Mouse (Mus musculus): Measurements from ENCODE around the gene Taar9.
A peak's percentile ranks its signal among the peaks of the same experiment; 100 is the strongest.
"Not testable (repeated sequence)": the region's sequence is repeated elsewhere in the genome, so short reads cannot be mapped to it uniquely, and the experiment has no call there.

Taar9 gene

DNA sequence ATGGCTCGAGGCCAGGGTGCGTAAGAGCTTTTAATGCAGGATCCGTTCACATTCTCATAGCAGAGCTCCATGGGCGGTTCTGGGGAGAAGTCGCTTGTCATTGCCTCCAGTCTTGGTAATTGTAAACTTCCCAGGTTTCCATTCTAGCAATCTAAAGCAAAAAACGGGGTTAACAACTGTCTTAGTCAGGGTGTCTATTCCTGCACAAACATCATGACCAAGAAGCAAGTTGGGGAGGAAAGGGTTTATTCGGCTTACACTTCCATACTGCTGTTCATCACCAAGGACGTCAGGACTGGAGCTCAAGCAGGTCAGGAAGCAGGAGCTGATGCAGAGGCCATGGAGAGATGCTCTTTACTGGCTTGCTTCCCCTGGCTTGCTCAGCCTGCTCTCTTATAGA is at the start of gene Taar9:
Gene Taar9, minus strand, starts transcription at position 101 of the 400 bp plus-strand sequence.
- DNase-seq: not testable (repeated sequence)

DNA sequence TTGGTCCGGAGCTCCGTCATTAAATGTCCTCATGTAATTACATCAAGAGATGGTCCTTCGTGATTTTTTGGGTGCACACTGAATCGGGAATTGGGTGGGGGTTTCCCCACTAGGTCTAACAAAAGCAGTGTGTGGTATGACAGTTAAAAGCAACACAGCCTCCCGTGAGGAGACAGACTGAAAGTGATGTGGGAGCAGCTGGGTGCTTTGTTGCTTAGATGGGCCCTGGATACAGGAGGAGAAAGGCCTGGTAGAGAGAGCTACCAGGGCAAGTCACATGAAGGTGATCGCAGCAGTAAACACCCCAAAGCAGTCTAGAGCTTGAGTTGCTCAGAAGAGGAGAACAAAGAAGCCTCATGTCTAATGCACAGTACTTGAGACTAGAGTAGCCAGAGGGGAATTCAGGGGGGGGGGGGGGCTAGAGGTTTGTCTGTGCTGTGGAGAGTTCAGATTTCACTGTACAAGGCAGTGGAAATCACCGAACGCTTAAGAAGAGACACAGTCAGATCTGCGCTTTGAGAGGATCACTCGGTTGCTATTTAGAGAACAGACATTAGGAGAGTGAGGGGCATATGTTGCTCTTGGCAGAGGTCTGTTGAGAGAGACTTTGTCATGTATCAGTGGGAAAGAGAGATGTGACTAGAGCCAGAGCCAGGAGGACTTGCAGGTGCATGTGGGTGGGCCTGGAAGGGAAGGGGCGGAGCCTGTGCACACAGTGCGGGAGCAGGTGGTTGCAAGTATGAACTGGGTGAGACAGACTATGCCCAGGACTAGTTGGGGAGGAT is 49.3 kb upstream of the Taar9 start:
- DNase-seq: peak in 1 of 2 experiments; percentile 22

- no peak for DNase-seq
Measured at GRCm38 (mm10) chr10:24150086-24150485, 40.8 kb upstream of the Taar9 start.

DNA sequence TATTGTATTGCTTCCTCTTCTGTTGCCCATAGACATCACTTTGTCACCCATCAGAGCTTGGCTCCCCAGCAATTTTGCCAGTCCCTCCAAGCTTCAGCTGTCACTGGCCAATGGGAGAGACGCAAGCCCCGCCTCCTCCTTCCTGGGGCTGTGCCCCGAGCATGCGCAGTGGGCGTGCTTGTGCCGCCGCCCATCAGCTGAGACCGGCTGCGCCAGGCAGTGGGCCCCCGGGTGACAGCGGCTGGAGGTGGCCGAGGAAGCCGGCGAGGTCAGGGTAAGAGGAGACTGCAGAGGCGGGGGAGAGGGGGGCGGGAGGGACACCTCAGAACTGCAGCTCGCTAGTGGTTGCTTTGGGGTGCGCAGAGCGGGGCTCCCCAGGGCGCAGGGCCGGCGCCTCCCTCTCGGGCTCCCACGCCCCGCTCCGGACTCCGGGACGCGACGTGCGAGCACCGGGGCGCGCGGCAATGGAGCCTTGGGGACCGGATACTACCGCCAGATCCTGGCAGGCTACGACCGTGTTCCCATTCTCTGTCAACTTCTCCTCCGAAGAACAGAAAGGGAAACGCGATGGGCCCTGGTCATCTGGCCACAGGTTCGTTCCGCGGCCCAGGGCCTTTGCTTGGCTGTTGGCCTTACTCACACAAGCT is 39.9 kb upstream of the Taar9 start, which contains the start of gene Stx7:
Gene Stx7, plus strand, starts transcription at position 168 of the 647 bp plus-strand sequence.
- peak; percentile 94 to 97 for DNase-seq

- no peak for DNase-seq
Measured at GRCm38 (mm10) chr10:24142735-24143134, 33.4 kb upstream of the Taar9 start.

GRCm38 (mm10) chr10:24138623-24139261 is 29.4 kb upstream of the Taar9 start:
- DNase-seq: no peak

DNA sequence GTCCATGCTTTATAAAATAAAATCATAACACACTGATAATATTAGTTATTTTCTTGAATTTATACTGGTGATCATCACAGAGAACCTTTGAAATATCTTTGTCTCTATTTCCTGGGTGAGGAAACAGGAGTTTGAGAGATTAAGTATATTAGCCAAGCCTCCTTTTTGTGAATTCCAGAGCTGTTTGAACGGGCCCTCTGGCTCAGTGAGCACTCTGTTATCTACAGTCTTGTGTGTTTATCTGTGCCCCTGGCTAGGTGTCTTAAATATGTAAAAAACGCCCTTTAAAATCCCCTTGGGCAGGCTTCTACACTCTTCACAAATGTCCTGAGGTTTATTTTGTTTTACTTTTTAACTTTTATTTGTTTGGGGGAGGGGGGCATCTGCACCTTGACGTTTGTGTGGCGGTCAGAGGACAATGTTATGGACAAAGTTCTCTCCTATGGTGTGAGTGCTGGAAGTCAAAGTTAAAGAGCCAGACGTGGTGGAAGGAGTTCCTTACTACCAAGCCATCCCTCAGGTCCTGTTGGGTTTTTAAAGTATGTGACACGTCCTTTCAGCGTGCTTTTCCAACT is 24.8 kb upstream of the Taar9 start:
- DNase-seq: no peak

DNA sequence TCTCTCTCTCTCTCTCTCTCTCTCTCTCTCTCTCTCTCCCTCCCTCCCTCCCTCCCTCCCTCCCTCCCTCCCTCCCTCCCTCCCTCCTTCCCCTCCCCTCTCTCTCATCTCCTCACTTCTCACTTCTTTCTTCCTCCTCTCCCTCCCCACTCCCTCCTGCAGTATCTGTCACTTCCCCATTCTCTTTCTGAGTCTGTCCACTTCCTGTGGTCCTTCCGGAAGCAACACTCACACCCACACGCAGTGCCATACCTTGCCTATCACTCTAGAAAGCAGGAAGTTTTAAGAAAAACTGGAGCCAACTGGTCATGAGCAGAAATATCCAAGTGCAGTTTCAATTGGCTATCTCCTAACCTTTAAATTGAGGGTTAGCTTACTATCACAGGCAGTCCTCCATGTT is 23.8 kb upstream of the Taar9 start:
- no peak for DNase-seq

DNA sequence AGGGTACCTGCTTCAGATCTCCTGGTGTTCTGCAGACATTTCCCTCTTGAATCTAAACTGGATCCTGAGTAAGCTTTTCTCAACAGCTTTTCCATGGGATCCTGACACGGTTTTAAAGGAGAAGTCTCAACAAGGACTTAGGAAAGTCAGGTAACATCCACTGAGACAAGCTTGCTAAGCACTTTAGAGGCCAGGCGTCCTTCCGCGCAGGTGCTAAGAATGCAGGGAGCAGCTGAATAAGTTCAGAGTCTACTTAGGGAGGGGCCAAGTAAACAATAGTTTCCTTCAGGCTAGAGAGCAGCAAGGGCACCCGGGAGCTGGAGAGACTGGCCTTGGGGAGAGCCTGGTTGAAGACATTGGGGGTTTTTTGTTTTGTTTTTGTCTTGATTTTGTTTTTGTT is 22.9 kb upstream of the Taar9 start:
- DNase-seq: no peak

DNA sequence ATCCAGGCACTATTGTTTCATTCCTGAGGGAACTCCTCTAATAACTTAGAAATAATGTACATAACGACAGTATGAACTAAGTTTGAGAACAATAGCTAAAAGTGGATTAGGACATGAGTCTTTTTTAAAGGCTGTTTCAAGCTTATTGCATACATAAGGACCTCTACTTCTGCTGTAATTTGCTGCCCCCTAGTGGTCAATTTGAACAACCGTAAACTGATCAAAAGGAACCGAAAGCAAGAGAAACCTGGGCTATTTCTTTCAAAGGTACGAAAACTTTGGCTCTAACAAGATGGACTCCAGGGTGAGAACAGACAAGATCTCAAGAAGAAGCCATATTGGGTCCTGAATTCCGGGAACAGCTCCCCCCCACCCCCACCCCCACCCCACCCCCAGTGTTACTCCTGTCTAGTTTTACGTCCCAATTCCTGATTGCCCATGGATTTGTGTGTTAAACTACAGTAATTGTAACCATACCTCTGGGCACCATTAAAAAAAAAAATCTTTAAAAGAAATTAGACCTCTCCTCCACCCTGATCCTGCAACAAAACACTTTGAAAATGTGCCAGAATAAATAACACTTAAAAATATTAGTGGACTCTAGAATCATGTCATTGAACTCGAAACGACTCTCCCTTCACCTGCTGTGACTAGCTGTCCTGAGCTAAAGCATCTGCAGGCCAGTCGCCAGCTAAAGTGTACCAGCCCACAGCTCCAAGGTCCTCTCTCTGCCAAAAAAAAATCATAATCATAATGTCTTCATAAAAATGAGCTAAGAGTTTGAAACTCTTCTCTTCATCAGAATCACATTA is 22.3 kb upstream of the Taar9 start:
- peak; percentile 78 to 87 for DNase-seq

DNA sequence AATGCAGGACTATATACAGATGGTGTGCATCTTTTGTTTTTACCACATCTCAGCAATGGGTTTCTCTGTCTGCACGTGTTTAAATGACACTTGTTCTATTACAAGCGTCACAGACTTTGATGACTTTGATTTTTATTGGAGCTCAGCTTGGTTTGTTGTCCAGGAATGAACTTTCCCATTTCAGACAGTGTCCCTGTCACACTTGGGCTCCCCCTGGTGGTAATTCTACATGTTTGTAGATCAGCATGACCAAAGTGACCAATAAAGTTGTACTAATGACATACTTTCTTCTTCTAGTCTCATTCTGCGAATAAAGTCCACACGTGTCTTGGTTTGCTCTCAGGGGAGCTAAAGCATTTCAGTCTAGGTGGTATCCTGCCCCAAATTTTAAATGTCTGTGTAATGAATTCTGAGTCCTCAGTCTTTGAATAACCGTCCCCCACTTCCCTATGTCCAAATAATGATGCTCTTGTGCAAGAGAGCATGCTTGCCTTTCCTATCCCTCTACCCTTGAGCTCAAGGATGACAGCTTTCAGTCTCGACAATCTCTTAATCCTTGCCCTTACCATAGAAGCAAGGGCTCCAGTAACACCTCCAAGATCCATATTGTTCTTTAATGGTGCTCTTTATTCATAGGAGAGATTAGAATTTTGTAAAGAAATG is 1.9 kb upstream of the Taar9 start:
- peak; percentile 80 to 91 for DNase-seq

GRCm38 (mm10) chr10:24108236-24108635 is 1.1 kb downstream of the Taar9 start:
- DNase-seq: no peak

- no peak for DNase-seq
Measured at GRCm38 (mm10) chr10:24107747-24108146, 1.6 kb downstream of the Taar9 start.

DNA sequence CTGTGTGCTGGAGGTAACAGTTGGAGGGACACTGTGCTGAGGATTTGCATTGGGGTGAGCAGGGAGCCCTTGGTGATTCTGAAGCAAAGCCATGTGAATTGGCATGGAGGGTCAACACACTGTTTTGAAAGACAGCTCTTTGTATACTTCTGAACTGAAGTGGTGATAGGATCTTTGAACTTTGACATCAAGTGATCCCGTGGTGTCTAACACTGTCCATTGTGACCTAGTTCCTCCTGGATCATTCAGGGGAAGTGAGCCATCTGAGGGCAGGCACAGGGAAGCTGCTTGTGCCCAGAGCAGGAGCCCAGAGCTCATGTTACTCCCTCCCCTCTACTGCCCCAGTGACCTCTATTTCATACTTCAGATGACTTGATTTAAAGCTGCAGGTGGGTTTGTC is 6.0 kb downstream of the Taar9 start:
- not testable (repeated sequence) for DNase-seq

GRCm38 (mm10) chr10:24101812-24102211 is 7.5 kb downstream of the Taar9 start, which contains the start of gene Taar8c:
Gene Taar8c, minus strand, starts transcription at chr10:24101912.
- DNase-seq: not testable (repeated sequence)

DNA sequence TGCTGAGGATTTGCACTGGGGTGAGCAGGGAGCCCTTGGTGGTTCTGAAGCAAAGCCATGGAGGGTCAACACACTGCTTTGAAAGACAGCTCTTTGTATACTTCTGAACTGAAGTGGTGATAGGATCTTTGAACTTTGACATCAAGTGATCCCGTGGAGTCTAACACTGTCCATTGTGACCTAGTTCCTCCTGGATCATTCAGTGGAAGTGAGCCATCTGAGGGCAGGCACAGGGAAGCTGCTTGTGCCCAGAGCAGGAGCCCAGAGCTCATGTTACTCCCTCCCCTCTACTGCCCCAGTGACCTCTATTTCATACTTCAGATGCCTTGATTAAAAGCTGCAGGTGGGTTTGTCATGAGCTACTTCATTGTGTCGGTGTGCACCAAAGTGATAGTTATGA is 12.3 kb downstream of the Taar9 start:
- not testable (repeated sequence) for DNase-seq

- DNase-seq: no peak
Measured at GRCm38 (mm10) chr10:24092194-24092593, 17.1 kb downstream of the Taar9 start, which contains the start of gene Taar8b. Gene Taar8b, minus strand, starts transcription at chr10:24092294.

GRCm38 (mm10) chr10:24087168-24087567 is 22.2 kb downstream of the Taar9 start:
- no peak for DNase-seq

DNA sequence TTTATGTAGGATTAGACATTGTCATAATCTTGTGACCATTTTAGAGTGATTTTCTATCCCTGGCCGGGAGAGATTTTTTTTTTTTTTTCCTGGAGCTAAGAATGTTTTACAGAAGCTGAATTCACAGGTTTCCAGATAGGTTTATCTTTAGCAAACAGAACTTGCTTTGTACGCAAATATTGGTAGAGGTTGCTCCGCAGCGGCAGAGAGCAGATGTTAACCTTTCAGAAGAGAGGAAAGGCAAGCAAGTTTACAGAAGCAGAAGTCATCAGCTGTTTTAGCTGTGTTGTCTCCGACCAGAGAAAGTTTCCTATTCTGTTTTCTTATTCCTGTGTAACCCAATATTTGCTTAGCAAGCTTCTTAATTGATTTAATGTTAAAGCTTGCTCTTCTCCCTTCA is 22.8 kb downstream of the Taar9 start:
- DNase-seq: no peak

DNA sequence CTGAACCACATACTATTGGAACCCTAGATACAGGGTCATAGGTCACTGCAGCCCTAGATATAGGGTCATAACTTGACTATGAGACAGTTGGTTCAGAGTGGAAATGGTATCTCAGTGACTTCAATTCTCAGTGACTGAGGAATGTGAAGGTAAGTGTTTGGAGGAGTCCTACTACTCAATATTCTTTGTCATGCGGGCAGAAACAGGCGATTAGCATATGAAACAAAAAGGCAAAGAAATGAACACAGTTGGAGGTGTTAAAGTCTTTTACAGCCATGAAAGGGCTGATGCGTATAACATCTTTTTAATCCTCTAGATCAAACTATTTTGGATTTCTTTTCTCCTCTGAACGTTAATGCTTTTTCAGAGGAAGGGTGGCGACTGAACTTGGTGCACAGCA is 23.4 kb downstream of the Taar9 start:
- DNase-seq: no peak

DNA sequence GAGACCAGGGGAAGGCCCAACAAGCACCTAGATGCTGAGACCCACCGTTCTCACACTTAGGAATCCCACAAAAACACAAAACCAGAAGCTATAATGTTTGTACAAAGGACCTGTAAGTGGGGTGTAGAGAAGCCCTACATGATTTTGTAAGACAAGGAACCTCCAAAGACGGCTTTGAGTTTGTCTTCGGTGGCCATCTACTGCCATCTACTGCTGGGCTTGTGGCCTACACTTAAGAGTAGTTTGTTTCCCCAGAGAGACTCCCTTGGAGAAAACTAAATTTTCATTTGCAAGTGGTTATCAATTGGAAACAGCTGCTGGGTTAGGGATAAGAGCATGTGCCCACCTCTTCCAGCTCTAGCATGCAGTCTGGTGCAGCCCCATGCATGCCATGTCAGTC is 29.2 kb downstream of the Taar9 start:
- DNase-seq: peak; percentile 65 to 66

DNA sequence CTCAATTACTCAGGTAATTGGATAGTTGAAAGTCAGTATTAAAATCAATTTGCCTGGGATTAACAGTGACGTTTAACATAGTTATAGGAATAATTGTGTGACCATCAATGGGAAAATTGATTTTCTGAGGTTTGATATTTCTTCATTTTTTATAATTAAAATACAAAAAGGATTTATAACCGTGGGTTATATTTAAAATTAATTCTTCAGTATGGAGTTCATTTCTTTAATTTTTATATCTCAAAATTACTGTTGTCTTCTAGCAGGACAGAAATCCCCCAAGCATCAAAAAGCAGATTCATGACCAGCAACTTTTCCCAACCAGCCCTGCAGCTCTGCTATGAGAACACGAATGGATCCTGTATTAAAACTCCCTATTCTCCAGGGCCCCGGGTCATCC is 33.1 kb downstream of the Taar9 start, which contains the start of gene Taar8a:
Gene Taar8a, plus strand, starts transcription at position 301 of the 400 bp plus-strand sequence.
- not testable (repeated sequence) for DNase-seq
